Mouse (Mus musculus) olfactory bulb, adult 2 months (tissue): Measurements from ENCODE around the gene Slc6a4.

Source experiments
- CTCF ChIP-seq: fragments of 200-500 bp; IDR thresholded peaks from 2 replicates; pipeline ENCODE4 v1.5.1; 2012; ENCODE audit warnings: low read depth, mild to moderate bottlenecking, low read length, moderate library complexity; ENCODE audit not compliant: insufficient read depth
- POLR2A ChIP-seq: fragments of 200-500 bp; IDR thresholded peaks from 2 replicates; pipeline ENCODE4 v1.6.1; 2012; ENCODE audit warnings: mild to moderate bottlenecking, low read depth, low read length, moderate library complexity; ENCODE audit not compliant: insufficient read depth

GRCm38 (mm10) chr11:77019539-77019938 lies 21.1 kb downstream of the Slc6a4 start:
- TF ChIP-seq POLR2A, result no peak
- no peak for TF ChIP-seq CTCF
